Mouse (Mus musculus) embryonic facial prominence, embryonic 12.5 days (tissue): ENCODE results near the gene Fosb. TPM values are rescaled to one million over a fixed set of nuclear protein-coding genes. Genes with fewer than 3 reads are reported as not detected.
A peak's percentile ranks its signal among the peaks of the same experiment; 100 is the strongest.
"Not testable (repeated sequence)": the region's sequence is repeated elsewhere in the genome, so short reads cannot be mapped to it uniquely, and the experiment has no call there.

Experiments
- ATAC-seq: fragments of 200-750 bp; cut with Nextera tagmentation; 2 replicates; pipeline ENCODE4 v1.8.0; 2017; ENCODE audit not compliant: insufficient number of reproducible peaks, insufficient read depth, low FRiP score, low TSS enrichment
- H3K27ac ChIP-seq: fragments of 300-500 bp; sonication (generic); 2 replicates; pipeline ENCODE4 v1.5.1; 2016; ENCODE audit warnings: mild to moderate bottlenecking
- H3K27me3 ChIP-seq: fragments of 300-500 bp; sonication (generic); 2 replicates; pipeline ENCODE4 v1.6.1; 2016; ENCODE audit warnings: mild to moderate bottlenecking, moderate library complexity
- H3K36me3 ChIP-seq: fragments of 300-500 bp; sonication (generic); 2 replicates; pipeline ENCODE4 v1.6.1; 2016; ENCODE audit warnings: mild to moderate bottlenecking
- H3K4me1 ChIP-seq: fragments of 300-500 bp; sonication (generic); 2 replicates; pipeline ENCODE4 v1.6.1; 2016
- H3K4me2 ChIP-seq: fragments of 300-500 bp; sonication (generic); replicated peaks from 2 replicates; pipeline ENCODE4 v1.6.1; 2016; ENCODE audit warnings: mild to moderate bottlenecking, moderate library complexity
- H3K4me3 ChIP-seq: fragments of 300-500 bp; sonication (generic); 2 replicates; pipeline ENCODE4 v1.5.1; 2016; ENCODE audit warnings: mild to moderate bottlenecking
- H3K9ac ChIP-seq: fragments of 300-500 bp; sonication (generic); 2 replicates; pipeline ENCODE4 v1.6.1; 2016; ENCODE audit warnings: mild to moderate bottlenecking, moderate library complexity
- H3K9me3 ChIP-seq: fragments of 300-500 bp; sonication (generic); 2 replicates; pipeline ENCODE4 v1.6.1; 2016; ENCODE audit warnings: mild to moderate bottlenecking, moderate library complexity
- WGBS: fragments of 180-500 bp; shearing (Covaris S2); methylation state at CpG from one replicate; pipeline ENCODE4 v1.1.7; 2016; 5-methylcytosine and 5-hydroxymethylcytosine counted together
- polyA plus RNA-seq: library from polyadenylated mRNA; unstranded; fragments of >200 nt; fragmentation: Nextera tagmentation; extraction: Ambion mirVana; gene quantifications from 2 replicates; pipeline ENCODE4 v1.2.1, GENCODE M21; 2016

Fosb gene
- polyA plus RNA-seq, 1 experiment from 2014 or later: 0.05 TPM

DNA sequence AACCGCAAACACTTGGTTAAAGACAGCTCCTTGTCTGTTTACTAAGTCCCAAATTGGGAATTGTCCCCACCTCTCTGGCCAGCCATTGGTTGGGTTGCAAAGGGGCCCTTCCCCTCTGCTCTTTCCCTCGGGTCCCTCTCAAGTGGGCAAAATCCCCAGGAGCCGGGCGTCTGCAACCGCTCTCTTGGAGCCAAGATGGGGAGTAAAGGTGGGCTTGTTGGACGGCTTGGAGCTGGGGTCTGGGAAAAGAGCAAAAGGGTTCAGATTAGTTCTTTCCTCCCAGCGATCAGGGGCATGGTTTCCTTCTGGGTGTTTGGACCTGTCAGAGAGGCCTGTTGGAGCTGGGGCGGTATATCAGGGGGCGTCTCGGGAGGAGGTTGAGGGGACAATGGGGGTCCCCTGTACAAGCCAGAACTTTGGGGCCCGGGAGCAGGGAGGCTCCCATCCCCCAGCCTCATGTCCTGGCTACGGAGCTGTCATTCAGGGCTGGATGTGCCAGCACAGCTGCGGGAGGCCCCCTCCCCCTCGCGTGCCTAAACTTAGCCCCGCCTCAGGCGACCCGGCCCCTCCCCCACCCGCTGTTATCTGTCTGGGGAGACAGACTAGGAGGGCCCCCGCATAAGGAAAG lies 18.8 kb downstream of the Fosb start:
- H3K27ac ChIP-seq: no peak overlapping the region
- H3K4me2 ChIP-seq: peak overlapping the region; percentile 50

DNA sequence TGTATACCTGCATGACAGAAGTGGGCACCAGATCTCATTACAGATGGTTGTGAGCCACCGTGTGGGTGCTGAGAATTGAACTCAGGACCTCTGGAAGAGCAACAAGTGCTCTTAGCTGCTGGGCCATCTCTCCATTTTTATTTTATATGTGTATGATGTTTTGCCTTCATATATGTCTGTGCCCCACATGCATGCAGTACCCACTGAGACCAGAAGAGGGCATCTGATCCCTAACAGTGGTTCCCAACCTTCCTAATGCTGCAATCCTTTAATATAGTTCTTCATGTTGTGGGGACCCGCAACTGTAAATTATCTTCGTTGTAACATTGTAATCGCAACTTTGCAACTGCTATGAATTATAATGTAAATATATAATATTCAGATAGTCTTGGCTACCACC lies 25.1 kb downstream of the Fosb start:
- no peaks in the 10 kb centered on the region for H3K36me3 ChIP-seq
- no peak for ATAC-seq
- H3K9ac ChIP-seq: no peak overlapping the region
- no peak overlapping the region for H3K27ac ChIP-seq
- no peak overlapping the region for H3K4me2 ChIP-seq
- whole genome bisulfite sequencing: 21% methylated on average over 4 of the region's 4 CpGs
- peaks cover 11% of the 10 kb centered on the region; the same call in 1 of the 2 replicates for H3K4me1 ChIP-seq
- H3K27me3 ChIP-seq: peaks cover 39% of the 10 kb centered on the region
- no peak overlapping the region for H3K4me3 ChIP-seq
- H3K9me3 ChIP-seq: no peaks in the 10 kb centered on the region

More for the DNA sequence above, 18.8 kb downstream of the Fosb start:
- no peak; the same call in 1 of the 2 replicates for ATAC-seq
- peak overlapping the region; percentile 39 for H3K9ac ChIP-seq
- H3K9me3 ChIP-seq: no peaks in the 10 kb centered on the region
- peaks cover 13% of the 10 kb centered on the region for H3K4me1 ChIP-seq
- no peaks in the 10 kb centered on the region for H3K27me3 ChIP-seq
- H3K36me3 ChIP-seq: no peaks in the 10 kb centered on the region
- peak overlapping the region; percentile 26 for H3K4me3 ChIP-seq
- 2% methylated on average over 20 of the region's 20 CpGs for WGBS

DNA sequence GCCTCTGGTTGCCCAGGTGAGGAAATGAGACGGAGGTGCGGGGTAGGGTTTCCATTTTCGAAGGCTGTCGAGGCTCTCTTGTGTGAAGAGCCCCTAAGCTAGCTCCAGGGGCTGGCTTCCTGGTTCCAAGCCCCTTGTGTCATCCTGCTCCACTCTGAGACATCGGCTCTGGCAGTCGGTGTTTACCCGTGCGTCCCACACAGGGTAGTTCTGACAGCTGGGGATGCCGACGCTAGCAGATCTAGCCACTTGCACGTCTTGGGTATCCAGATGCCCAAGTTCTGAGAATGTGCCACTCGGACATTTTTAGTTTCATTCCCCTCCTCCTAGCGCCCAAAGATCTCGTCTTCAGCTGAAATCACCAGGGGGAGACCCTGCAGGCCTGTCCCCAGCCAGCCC lies 26.4 kb downstream of the Fosb start:
- 38% methylated on average over 14 of the region's 14 CpGs for WGBS
- Histone ChIP-seq H3K4me2 (peak overlapping the region; percentile 90), H3K27me3 (peaks cover 52% of the 10 kb centered on the region), H3K36me3 (no peaks in the 10 kb centered on the region), H3K4me1 (peaks cover 11% of the 10 kb centered on the region; the same call in 1 of the 2 replicates), H3K27ac (no peak overlapping the region), H3K9me3 (no peaks in the 10 kb centered on the region), H3K4me3 (peak overlapping the region; percentile 53), H3K9ac (0 out of 2 replicates have a peak overlapping the region, but pooled peaks have one; percentile 48)
- no peak for ATAC-seq

DNA sequence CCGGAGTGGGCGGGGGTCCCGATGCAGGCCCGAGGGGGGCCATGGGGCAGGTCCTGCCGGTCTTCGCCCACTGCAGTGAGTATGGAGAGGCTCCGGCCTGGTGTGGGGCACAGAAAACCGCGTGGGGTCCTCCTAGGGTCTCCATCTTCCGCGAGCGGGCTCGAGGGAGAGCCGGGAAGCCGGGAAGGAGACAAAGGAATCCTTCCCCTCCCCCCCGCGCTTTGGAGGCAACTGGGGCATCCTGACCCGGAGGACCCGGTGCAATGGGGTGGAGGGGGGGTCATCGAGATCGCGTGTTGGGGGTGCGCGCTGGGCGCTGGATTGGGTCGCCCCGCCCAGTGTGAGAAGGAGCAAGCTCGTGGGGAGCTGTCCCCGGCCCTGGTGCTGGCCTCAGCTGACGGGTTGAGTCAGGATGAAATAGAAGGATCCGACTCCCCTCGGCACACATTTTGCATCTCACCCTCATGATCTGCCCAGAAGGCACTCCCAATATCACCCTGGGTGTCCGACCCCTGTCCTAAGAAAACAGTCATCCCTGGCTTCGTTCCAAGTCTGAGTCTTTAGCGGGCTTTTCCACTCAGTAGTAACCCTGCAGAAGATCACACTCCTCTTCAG lies 27.0 kb downstream of the Fosb start:
- Histone ChIP-seq H3K27me3 (peaks cover 57% of the 10 kb centered on the region), H3K4me2 (peak overlapping the region; percentile 90), H3K36me3 (no peaks in the 10 kb centered on the region), H3K27ac (peak overlapping the region; percentile 54; the same call in 1 of the 2 replicates), H3K4me3 (peak overlapping the region; percentile 53), H3K9me3 (no peaks in the 10 kb centered on the region), H3K4me1 (peaks cover 11% of the 10 kb centered on the region; the same call in 1 of the 2 replicates), H3K9ac (peak overlapping the region; percentile 48)
- ATAC-seq: peak; percentile 54
- WGBS: 2% methylated on average over 34 of the region's 35 CpGs

DNA sequence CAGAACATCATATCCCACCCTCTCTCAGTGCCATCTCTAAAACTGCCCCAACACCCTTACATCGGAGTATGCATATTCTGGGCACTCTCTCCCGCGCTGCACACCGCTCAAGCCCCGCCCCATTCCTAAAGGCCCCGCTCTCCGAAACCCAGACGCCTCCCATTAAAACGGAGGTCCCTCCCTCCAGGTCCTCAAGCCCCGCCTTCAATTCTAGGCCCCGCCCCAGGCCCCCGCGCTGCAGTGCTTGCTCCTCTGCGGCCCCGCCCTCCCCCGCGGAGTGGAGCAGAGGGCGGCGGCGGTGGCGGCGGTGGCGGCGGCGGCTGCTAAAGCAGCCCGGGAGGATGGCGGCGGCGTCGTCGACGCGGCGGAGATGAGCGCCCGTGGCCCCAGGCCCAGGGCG lies 27.5 kb downstream of the Fosb start, which contains the start of gene Rtn2:
Gene Rtn2, plus strand, starts transcription at position 240 of the 400 bp plus-strand sequence.
- H3K4me3 ChIP-seq: peak within 1 kb of the TSS; percentile 53
- peak within 1 kb of the TSS; percentile 54; the same call in 1 of the 2 replicates for H3K27ac ChIP-seq
- no peaks in the 10 kb centered on the region for H3K9me3 ChIP-seq
- WGBS: 1% methylated on average over 37 of the region's 37 CpGs
- H3K4me2 ChIP-seq: peak within 1 kb of the TSS; percentile 90
- peak within 1 kb of the TSS; percentile 48 for H3K9ac ChIP-seq
- no peaks in the 10 kb centered on the region for H3K36me3 ChIP-seq
- peak; percentile 57; the same call in 1 of the 2 replicates for ATAC-seq
- peaks cover 62% of the 10 kb centered on the region for H3K27me3 ChIP-seq
- peaks cover 11% of the 10 kb centered on the region; the same call in 1 of the 2 replicates for H3K4me1 ChIP-seq

DNA sequence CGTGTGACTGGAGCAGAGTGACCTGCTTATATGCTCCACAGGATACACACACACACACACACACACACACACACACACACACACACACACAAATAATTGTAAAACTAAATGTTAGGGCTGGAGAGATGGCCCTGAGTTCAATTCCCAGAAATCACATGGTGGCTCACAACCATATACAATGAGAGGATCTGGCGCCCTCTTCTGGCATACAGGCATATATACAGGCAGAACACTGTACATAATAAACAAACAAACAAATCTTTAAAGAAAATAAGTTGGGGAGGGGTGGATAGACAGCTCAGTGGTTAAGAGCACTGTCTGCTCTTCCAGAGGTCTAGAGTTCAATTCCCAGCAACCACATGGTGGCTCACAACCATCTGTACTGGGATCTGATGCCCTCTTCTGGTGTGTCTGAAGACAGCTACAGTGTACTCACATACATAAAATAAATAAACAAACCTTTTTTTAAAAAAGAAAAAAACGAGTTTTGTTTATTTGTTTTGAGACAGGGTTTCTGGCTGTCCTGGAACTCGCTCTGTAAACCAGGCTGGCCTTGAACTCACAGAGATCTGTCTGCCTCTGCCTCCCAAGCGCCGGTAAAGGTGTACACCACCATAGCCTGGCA lies 28.1 kb downstream of the Fosb start:
- H3K27ac ChIP-seq, H3K9ac ChIP-seq, ATAC-seq, H3K9me3 ChIP-seq, H3K36me3 ChIP-seq: not testable (repeated sequence)
- H3K4me3 ChIP-seq: 0 out of 2 replicates have a peak overlapping the region, but pooled peaks have one; percentile 53
- H3K4me1 ChIP-seq: peaks cover 11% of the 10 kb centered on the region; the same call in 1 of the 2 replicates
- H3K27me3 ChIP-seq: peaks cover 65% of the 10 kb centered on the region
- H3K4me2 ChIP-seq: peak overlapping the region; percentile 90
- WGBS: 35% methylated on average over 6 of the region's 6 CpGs

DNA sequence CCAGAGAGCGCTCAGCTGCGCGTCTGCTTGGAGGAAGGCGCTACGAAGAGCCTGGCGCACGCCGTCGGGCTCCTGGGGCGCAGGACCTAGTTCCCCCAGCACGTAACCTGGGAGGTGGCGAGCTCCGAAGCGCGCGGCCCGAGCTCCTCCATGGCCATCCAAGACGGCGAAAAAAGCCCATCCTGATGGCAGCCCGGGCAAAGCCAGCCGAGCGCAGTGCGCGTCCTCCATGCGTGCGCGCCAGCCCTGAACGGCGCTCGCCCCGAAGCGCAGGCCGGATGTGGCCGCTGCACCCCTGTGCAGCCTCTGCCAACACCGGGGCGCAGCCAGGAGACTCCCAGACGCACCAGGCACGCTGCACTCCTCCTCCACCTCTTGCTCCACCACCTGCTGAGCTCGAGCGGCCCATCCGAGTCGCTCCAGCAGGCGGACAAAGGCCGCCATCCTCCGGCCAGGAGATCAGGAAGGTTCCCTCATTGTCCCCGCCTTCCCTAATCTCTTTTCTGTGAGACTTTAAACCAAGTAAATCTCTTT lies 30.2 kb downstream of the Fosb start, which contains the start of gene Ppm1n:
Gene Ppm1n, minus strand, starts transcription at position 484 of the 534 bp plus-strand sequence.
- Histone ChIP-seq H3K4me2 (peak within 1 kb of the TSS; percentile 41), H3K4me1 (peaks cover 11% of the 10 kb centered on the region; the same call in 1 of the 2 replicates), H3K9ac (no peak within 1 kb of the TSS), H3K9me3 (no peaks in the 10 kb centered on the region), H3K27me3 (peaks cover 65% of the 10 kb centered on the region), H3K36me3 (no peaks in the 10 kb centered on the region), H3K27ac (no peak within 1 kb of the TSS), H3K4me3 (peak within 1 kb of the TSS; percentile 23)
- ATAC-seq: no peak
- under 1% methylated on average over 46 of the region's 46 CpGs for WGBS

DNA sequence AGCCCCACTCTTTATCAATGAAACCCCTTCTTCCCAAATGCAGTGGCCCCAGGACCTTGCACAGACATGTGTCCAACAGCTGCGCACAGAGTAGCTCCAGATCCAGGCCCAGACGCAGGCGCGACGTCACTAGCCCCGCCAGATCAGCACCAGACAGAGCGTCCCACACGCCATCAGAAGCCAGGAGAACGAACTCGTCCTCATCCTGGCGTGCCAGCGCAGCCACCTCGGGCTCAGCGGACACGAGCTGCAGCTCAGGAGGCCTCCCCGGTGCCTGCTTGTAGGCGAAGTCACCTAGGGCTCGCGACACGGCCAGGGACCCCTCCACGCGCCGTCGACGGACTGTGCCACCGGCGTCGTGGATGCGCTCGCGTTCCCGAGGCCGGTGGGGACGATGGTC lies 30.8 kb downstream of the Fosb start:
- Histone ChIP-seq H3K27me3 (peaks cover 62% of the 10 kb centered on the region), H3K27ac (no peak overlapping the region), H3K4me2 (peak overlapping the region; percentile 41), H3K9ac (no peak overlapping the region), H3K9me3 (no peaks in the 10 kb centered on the region), H3K36me3 (no peaks in the 10 kb centered on the region), H3K4me3 (peak overlapping the region; percentile 23), H3K4me1 (peaks cover 11% of the 10 kb centered on the region; the same call in 1 of the 2 replicates)
- ATAC-seq: no peak
- WGBS: 3% methylated on average over 34 of the region's 34 CpGs

DNA sequence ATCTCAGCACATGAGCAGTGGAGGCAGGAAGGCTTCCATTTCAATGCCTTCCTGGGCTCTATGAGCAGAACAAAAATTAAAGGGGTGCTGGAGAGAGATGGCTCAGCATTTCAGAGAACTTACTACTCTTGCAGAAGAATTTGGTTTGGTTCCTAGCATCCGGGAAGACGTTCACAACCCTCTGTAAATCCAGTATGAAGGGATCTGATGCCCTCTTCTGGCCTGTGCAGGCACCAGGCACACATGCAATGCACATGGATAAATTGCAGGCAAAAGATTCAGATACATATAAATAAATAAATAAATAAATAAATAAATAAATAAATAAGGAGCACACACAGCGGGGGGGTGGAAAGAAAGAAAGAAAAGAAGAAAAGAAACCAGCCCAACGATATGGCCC lies 33.6 kb downstream of the Fosb start:
- Histone ChIP-seq H3K4me3 (no peak overlapping the region), H3K27ac (no peak overlapping the region), H3K4me1 (no peaks in the 10 kb centered on the region; the same call in 1 of the 2 replicates), H3K9ac (no peak overlapping the region), H3K9me3 (no peaks in the 10 kb centered on the region), H3K4me2 (no peak overlapping the region), H3K27me3 (peaks cover 42% of the 10 kb centered on the region), H3K36me3 (no peaks in the 10 kb centered on the region)
- no peak for ATAC-seq
- WGBS: 45% methylated on average over 4 of the region's 4 CpGs

DNA sequence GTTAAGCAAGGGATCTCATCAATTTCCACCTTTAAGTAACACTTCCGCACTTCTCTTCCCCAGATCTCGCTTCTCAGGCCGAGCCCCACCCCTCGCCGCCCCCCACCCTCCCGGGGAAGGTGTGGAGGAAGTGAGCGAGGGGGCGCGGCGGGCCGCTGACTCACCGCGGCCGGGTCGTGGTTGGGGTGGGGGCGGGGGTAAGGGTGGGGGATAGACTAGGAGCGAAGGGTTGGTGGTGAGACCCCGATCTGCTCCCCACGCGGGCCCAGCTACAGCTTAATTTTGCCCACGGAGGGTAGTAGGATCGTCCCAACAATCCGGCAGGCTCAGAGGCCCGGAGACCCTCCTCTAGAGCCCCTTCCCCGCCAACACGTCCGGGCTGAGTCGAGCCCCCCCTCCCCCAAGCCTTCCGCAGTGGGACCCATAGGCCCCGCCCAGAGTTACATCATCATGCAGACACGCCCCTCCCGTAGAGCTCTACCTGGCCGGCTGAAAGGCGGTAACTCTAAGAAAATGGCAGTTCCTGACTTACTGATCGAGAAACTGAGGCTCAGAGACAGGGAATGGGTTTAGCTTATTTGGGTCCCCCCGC lies 37.6 kb downstream of the Fosb start:
- H3K27ac ChIP-seq: peak overlapping the region; percentile 93
- 0 out of 2 replicates have a peak, but pooled peaks cover 4% of the 10 kb centered on the region for H3K36me3 ChIP-seq
- no peaks in the 10 kb centered on the region for H3K9me3 ChIP-seq
- WGBS: under 1% methylated on average over 35 of the region's 36 CpGs
- peak overlapping the region; percentile 99 for H3K4me2 ChIP-seq
- peak; percentile 65 for ATAC-seq
- H3K4me1 ChIP-seq: peaks cover 19% of the 10 kb centered on the region
- peak overlapping the region; percentile 87 for H3K9ac ChIP-seq
- 0 out of 2 replicates have a peak, but pooled peaks cover 4% of the 10 kb centered on the region for H3K27me3 ChIP-seq
- H3K4me3 ChIP-seq: peak overlapping the region; percentile 93
